Mouse (Mus musculus) frontal cortex, postnatal 10 days (tissue): ENCODE measurements around the gene Sp2.

Experiments
- DNase-seq, 2 experiments: peaks; one replicate each; pipeline ENCODE4 v3.0.0; 2022; ENCODE audit warnings: low spot score in 2 of 2, mixed read lengths in 1 of 2

Gene Sp2

GRCm38 (mm10) chr11:96982859-96983258, at the start of gene Sp2:
Sp2 (minus strand) TSS chr11:96982959.
- DNase-seq = no peak

DNA sequence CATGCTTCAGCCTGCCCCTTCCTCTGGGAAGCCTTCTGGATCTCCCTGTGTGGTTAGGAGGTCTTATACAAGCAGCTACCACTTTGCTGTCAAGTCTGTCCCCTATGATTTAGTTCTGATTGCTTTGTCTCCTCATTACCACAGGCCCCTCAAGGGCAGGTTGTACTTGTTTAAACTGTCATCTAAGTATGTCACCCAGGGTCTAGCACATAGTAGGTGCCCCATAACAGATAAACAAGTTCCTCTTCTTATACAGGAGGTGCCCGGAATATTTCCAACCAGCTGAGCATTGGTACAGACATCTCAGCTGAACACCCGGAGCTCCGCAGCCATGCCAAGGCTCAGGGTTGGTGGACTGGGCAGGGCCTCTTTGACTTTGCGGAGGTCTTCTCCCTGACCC, 49.7 kb upstream of the Sp2 start:
- DNase-seq = no peak

GRCm38 (mm10) chr11:97031977-97032376, 49.2 kb upstream of the Sp2 start:
- no peak for DNase-seq

- DNase-seq = no peak
Measured at GRCm38 (mm10) chr11:97030426-97030825, 47.7 kb upstream of the Sp2 start.

DNA sequence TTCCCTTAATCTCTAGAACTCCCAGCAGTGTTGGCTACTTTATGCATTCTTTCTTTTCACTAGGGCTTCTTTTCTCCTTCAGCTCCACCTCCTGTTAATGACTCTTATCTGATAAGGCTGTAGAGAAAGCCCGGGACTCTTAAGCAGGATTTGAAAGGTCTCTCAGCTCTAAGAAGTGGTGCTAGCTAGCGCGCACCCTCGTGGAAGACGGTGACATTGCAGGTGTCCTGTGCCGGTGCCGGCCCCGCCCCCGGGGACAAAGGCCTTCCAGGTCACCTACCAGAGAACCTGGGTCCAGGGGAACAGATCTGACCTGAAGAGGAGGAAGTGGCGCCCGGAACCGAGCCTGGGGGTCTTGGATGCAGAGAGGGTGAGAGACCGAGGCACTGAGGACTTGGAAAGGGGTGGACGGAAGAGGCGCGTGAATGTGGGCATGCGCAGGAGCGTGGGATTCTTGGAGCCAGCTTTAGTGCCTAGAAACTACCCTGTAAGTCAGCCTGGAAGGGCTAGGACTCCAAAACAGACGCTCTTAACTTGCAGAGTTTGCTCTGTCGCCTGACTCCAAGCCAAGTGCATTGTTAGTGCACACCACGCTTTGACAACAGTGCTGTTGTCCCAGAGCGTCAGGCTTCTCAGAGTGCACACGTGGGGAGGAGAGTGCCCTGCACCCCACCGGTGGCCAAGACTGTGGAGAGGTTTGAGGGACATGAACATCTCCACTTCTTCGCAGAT, 47.1 kb upstream of the Sp2 start, which contains the start of gene Scrn2:
TSS of gene Scrn2 (plus strand) at position 253 of the 732 bp plus-strand sequence.
- DNase-seq = peak in 1 of 2 experiments; percentile 57

DNA sequence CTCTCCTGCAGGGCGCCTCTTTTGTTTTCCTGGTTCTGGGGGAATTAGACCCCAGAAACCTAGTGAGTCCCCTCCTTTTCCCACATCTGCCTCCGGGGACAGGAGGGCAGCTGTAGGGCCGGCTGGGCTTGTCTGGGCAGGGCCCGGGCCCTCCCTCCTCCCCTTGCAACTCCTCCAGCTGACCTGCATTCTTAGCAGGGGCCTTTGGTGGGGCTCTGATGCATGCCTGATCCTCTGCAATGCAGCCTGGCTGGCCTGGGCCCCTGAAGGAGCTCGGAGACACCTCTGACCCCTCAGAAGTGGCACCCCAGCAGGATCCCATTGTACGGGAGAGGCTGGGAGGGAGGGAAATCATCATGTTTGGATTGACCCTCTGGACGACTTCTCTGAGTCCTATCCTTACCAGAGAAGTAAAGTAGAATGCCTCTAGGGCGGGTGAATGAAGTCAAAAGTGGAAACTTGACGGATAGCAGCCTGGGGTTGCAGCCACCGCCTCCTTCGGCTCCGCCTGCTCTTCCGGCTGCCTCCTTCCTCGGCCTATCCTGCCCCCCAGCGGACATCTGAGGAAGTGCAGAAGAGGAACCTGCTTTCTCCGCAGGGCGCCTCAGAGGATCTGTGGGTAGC, 43.1 kb upstream of the Sp2 start:
- peak; percentile 65 to 82 for DNase-seq

GRCm38 (mm10) chr11:97024977-97025376, 42.2 kb upstream of the Sp2 start:
- DNase-seq = no peak

DNA sequence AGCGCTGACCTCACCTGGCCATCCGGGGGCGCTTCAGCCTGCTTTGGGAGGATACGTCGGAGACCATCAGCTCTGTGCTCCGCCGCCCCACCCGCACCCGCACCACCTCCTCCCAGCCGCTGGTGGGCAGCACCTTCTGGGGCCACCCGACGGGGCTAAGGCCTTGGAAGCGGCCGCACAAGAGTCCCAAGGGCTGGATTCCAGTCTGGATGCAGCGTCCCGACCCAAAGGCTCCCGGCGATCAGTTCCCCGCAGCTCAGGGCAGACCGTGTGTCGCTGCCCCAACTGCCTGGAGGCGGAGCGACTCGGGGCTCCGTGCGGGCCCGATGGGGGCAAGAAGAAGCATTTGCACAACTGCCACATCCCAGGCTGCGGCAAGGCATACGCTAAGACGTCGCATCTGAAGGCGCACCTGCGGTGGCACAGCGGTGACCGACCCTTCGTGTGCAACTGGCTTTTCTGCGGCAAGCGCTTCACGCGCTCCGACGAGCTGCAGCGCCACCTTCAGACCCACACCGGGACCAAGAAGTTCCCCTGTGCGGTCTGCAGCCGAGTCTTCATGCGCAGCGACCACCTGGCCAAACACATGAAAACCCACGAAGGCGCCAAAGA, 39.2 kb upstream of the Sp2 start:
- peak in 1 of 2 experiments; percentile 67 for DNase-seq

DNA sequence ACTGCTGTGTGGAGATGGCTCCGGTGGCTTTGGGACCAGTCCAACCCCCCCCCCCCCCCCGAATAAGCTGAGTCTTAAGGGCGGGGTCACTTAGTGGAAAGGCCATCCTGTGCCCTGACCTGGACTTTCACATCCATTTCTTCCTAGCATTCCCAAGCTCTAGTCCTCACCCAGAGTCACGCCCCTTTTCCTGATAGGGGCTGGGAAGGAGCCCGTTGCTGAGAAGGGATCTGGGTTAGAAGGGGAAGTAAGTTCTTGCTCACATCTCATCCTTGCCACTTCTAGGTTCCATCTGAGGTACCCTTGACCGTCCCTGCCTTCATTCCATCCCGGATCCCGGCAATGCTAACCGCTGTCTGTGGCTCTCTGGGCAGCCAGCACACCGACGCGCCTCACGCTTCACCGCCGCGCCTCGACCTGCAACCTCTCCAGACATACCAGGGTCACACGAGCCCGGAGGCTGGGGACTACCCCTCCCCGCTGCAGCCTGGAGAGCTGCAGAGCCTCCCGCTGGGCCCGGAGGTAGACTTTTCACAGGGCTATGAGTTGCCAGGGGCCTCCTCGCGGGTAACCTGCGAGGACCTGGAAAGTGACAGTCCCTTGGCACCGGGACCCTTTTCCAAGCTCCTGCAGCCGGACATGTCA, 38.5 kb upstream of the Sp2 start:
- no peak for DNase-seq

GRCm38 (mm10) chr11:97019345-97019708, 36.6 kb upstream of the Sp2 start:
- DNase-seq = no peak

DNA sequence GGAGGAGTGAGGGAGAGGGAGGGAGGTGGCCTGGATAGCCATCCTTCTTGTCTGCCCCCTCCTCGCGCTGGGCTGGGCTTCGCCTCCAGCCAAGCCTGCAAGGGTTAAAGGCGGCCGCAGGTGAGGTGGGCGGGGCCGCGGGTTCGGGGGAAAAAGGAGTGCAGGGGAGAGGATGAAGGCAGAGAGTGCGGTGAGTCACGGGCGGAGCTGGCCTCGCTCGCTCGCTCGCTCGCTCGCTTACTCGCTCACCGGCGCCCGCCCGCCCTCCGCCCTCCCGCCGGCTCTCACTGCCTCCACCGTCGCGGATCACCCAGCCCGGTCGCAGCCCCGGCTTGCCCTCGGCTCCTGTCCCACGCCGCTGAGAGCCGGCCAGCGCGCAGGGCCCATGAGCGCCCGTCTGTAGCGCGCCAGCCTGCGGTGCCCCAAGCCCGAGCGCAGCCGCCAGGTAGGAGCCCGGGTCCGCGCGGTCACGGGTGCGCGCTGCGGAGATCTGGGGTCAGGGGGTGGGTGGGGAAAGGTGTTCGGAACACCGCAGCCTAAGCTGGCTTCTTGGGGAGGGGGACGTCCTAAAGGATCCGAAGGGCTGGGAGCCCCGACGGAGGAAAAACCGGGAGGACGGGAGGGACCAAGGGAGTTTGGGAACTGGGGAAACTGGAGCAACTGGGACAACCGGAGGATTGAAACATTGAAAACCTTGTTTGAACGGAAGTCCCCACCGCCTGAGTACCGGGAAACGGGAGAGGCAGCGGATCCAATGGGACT, 36.0 kb upstream of the Sp2 start:
- no peak for DNase-seq

DNA sequence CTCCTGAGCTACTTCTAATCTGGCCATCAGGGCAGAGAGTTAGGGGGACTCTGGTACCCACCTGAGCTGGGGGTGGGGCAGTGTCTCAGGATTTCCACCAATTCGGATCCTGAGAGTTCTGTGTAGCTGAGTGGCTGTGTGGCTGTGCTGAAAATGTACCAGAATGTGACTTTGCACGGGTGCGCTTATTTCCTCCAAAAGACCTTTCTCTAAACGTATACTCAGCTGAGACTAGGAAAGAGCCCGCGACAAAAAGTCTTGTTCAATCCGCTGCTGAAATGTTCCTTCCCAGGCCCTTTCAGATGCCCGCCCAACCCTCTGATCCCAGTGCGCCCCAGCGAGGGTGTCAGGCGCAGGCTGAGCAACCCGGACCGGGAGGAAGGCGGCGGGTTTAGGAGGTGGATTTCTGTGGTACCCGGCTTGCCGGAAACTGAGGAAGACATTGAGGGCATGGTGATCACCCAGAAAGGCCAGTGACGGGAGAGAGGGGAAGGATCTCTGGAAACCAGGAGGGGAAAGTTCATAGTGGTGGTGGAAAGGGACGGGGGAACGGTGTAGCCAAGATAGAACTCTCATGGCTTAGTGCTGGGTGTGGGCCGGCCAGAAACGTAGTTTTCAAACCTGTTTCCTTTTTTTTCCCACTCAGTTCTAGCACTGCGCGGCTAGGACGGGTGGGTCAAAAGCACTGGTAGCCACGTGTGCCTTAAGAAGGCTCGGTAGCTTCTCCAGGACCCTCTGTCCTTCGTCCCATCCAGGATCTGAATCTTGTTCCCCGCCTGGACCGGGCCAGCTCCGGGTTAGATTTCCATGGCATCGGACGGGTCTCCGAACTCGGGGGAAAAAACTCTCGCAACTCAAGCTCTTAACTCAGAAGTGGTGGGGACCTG, 35.2 kb upstream of the Sp2 start:
- no peak for DNase-seq

DNA sequence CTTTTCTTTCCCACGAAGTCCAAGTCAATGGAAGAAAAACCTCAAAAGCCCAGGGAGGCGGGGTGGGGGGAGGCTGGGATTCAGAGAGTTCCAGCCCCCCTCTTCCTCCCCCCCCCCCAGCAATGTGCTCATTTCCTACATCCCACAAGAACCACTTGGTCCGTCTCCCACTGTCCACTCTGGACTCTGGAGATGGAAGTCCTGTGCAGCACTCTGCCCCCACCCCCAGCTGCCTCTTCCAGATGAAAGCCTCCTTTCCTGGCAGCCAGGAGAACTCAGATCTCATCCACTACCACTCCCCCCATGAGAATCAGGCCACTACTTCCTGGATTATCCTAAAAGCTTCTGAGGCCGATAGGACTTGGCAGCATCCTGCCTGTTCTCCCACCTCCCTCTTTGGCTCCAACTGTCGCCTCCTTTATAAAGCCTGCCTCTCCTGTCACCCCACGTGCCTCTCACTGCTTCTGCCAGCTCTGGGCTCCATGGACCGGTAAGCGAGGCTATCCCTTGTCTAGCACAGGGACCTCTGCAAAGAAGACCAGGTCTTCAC, 30.4 kb upstream of the Sp2 start, which contains the start of gene Sp6:
TSS of gene Sp6 (plus strand) at position 274 of the 550 bp plus-strand sequence.
- DNase-seq = peak in 1 of 2 experiments; percentile 39

DNA sequence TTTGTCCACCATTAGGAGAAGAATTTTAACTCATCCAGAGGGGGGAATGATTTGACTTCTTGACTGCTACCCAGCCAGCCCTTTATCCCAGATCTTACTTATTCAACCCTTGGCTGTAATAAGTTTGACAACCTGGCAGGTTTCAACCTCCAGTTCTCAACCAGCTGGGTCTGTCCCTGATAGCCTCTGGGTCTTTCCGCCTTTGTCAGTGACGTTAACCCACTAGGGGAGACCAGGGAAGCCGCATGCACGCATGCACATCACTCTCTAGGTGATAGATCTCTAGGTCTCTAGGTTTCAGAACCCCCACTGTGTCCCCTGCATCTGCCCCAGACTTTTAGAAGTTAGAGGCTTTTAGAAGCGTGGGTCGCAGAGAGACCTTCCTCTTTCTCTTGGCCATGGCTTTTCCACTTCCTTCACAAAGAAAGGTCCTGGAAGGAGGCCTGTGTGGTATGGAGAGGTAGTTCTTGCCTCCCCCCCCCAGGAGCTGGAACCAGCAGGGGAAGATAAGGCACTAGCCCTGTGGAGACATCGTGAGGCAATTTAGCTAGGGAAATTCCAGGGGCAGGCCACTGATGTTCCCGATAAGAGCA, 26.5 kb upstream of the Sp2 start:
- no peak for DNase-seq

- DNase-seq = no peak
Measured at GRCm38 (mm10) chr11:97007093-97007794, 24.5 kb upstream of the Sp2 start.

GRCm38 (mm10) chr11:97003170-97003569, 20.4 kb upstream of the Sp2 start:
- DNase-seq = no peak

- no peak for DNase-seq
Measured at GRCm38 (mm10) chr11:96997380-96997956, 14.7 kb upstream of the Sp2 start.

DNA sequence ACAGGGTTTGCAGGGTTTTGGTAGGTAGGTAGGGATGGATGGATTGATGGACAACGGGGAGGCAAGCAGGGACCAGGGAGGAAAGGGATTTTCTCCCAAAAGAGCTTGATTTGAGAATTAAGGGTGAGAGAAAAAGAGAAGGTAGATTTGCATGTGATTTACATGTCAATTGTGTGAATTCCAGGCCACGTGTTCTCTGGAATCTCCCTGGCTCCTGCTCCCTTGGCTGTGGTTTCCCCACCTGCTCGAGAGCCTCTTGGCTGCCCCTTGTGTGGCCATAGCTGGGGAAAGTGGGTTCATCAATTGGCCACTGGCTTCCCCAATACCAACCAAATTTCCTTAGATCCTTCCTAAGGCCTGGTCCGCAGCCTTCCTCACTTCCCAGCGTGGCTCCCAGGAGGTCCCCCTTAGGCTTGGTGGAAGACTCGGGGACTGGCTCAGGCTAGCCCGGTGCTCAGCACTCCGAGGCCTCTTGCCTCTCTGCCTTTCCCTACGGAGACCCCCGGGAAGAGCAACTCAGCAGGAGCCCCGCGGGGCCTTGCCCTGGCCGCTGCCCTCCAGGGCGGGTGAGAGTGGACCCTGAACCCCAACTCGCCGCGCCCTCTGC, 14.1 kb upstream of the Sp2 start:
- no peak for DNase-seq
